Mouse (Mus musculus) T-cell, adult 66 days (primary cell): ENCODE measurements around the gene Cwc25. TPM values are rescaled to one million over a fixed set of nuclear protein-coding genes. Genes with fewer than 3 reads are reported as not detected.

Experiments used
- total RNA-seq, 2 experiments: library from RNA; stranded (reverse); gene quantifications; 3 replicates in 1 of 2; 4 replicates in 1 of 2; pipeline ENCODE4 v1.2.4; 2023

Cwc25 gene
- 10 to 100 TPM; 42.1 to 43.6 TPM for total RNA-seq

GRCm38 (mm10) chr11:97766154-97766881, at the start of gene Cwc25:
Gene Cwc25, minus strand, starts transcription at chr11:97766556.

GRCm38 (mm10) chr11:97798782-97799145, 32.4 kb upstream of the Cwc25 start, which contains the start of gene Lasp1:
Gene Lasp1, plus strand, starts transcription at chr11:97799000.

GRCm38 (mm10) chr11:97781832-97782563, 15.6 kb upstream of the Cwc25 start, which contains the start of gene Rpl23:
Gene Rpl23, minus strand, starts transcription at chr11:97782437.

GRCm38 (mm10) chr11:97775808-97776496, 9.6 kb upstream of the Cwc25 start, which contains the start of gene 1700001P01Rik:
Gene 1700001P01Rik, minus strand, starts transcription at chr11:97775918.

GRCm38 (mm10) chr11:97744063-97744717, 22.2 kb downstream of the Cwc25 start, which contains the start of gene Pip4k2b:
Gene Pip4k2b, minus strand, starts transcription at chr11:97744704.

GRCm38 (mm10) chr11:97703039-97703826, 63.1 kb downstream of the Cwc25 start, which contains the start of gene Psmb3:
Gene Psmb3, plus strand, starts transcription at chr11:97703399.

GRCm38 (mm10) chr11:97700003-97700745, 66.2 kb downstream of the Cwc25 start, which contains the start of gene Pcgf2:
Gene Pcgf2, minus strand, starts transcription at chr11:97700497.

Other genes with a start within 250 kb of the Cwc25 start
- gene Srcin1, start 190.4 kb downstream of the Cwc25 start, total RNA-seq: not detected
- 1 to 10 TPM; 8.7 to 9.5 TPM for gene Epop, start 136.9 kb downstream of the Cwc25 start, total RNA-seq
- gene Mllt6, start 103.1 kb downstream of the Cwc25 start, total RNA-seq: 100 to 1,000 TPM; 243 to 244 TPM
- 10 to 100 TPM; 34.4 to 39.0 TPM for gene Cisd3, start 80.7 kb downstream of the Cwc25 start, total RNA-seq
- 1 to 10 TPM; 4.0 to 5.1 TPM for gene Pcgf2, start 66.1 kb downstream of the Cwc25 start, total RNA-seq
- 100 to 1,000 TPM; 137 to 140 TPM for gene Psmb3, start 63.2 kb downstream of the Cwc25 start, total RNA-seq
- 10 to 100 TPM; 65.7 to 67.5 TPM for gene Pip4k2b, start 21.9 kb downstream of the Cwc25 start, total RNA-seq
- gene 1700001P01Rik, start 9.4 kb upstream of the Cwc25 start, total RNA-seq: 1 to 10 TPM in 1 of 2 experiments, not detected in 1; 2.7 TPM
- gene Rpl23, start 15.9 kb upstream of the Cwc25 start, total RNA-seq: 1,000 to 10,000 TPM; 2,425 to 2,559 TPM
- gene Lasp1, start 32.4 kb upstream of the Cwc25 start, total RNA-seq: 100 to 1,000 TPM; 155 to 156 TPM
- 1 to 10 TPM; 2.5 to 4.0 TPM for gene B230217C12Rik, start 74.2 kb upstream of the Cwc25 start, total RNA-seq
- under 1 TPM; 0.44 to 0.86 TPM for gene Fbxo47, start 117.6 kb upstream of the Cwc25 start, total RNA-seq
- gene Plxdc1, start 219.9 kb upstream of the Cwc25 start, total RNA-seq: 1 to 10 TPM; 1.6 to 2.8 TPM
- gene Arl5c, start 229.6 kb upstream of the Cwc25 start, total RNA-seq: 10 to 100 TPM; 73.4 to 75.4 TPM